Mouse (Mus musculus) cortical plate, adult 2 months (tissue): ENCODE measurements at regions not wholly inside any gene's neighbourhood (a gene's known extent, or its start where the extent isn't known, plus 50 kb on each side); places are given as distances from the start of the nearest gene placed in this dataset.

ENCODE experiments used
- H3K27ac ChIP-seq: fragments of 200-500 bp; 2 replicates; pipeline ENCODE4 v1.5.1; 2012; ENCODE audit warnings: low read length, control low read depth, inconsistent platforms; ENCODE audit not compliant: insufficient read depth
- H3K4me1 ChIP-seq: fragments of 200-500 bp; 2 replicates; pipeline ENCODE4 v1.6.1; 2011; ENCODE audit warnings: low read length; ENCODE audit not compliant: control insufficient read depth, insufficient read depth
- H3K4me3 ChIP-seq: fragments of 200-500 bp; 2 replicates; pipeline ENCODE4 v1.5.1; 2011; ENCODE audit warnings: mild to moderate bottlenecking, low read length, control low read depth; ENCODE audit not compliant: insufficient read depth
- CTCF ChIP-seq: fragments of 200-500 bp; IDR thresholded peaks from 2 replicates; pipeline ENCODE4 v1.5.1; 2011; ENCODE audit warnings: mild to moderate bottlenecking, control low read depth, low read length; ENCODE audit not compliant: insufficient read depth; ENCODE audit errors: extremely low read depth
- POLR2A ChIP-seq: fragments of 200-500 bp; IDR thresholded peaks from 2 replicates; pipeline ENCODE4 v1.6.1; 2011; ENCODE audit warnings: mild to moderate bottlenecking, low read length, control low read depth; ENCODE audit not compliant: insufficient read depth; ENCODE audit errors: extremely low read depth

GRCm38 (mm10) chr12:12612520-12612919 is 329.2 kb downstream of the Mycn start:
- H3K27ac ChIP-seq: no peak overlapping the region
- no peak overlapping the region for H3K4me3 ChIP-seq
- H3K4me1 ChIP-seq: no peaks in the 10 kb centered on the region
- TF ChIP-seq CTCF: no peak
- no peak for TF ChIP-seq POLR2A

- no peak overlapping the region for H3K27ac ChIP-seq
- no peaks in the 10 kb centered on the region for H3K4me1 ChIP-seq
- no peak overlapping the region for H3K4me3 ChIP-seq
- no peak for TF ChIP-seq POLR2A
- TF ChIP-seq CTCF: no peak
These were observed 330.9 kb downstream of the Mycn start for GRCm38 (mm10) chr12:12610861-12611260.

DNA sequence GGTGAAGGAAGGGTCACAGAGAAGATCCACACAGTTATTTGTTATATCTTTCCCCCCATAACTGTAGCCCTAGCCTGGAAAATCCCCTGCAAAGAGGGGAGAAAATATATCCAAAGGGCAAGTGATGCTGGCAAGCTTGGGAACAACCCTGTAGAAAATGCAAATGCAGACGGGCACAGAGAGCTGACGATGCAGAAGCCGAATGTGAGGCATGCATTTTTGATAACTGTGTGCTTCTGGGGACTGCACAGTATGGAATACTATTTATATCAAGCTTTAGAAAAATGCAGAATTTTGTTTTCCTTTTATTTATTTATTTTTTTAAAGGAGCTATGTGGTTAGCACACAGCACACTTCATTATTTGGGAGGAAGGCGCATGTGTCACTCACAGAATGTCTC is 333.7 kb downstream of the Mycn start:
- H3K27ac ChIP-seq: no peak overlapping the region
- H3K4me3 ChIP-seq: no peak overlapping the region
- TF ChIP-seq POLR2A (no peak), CTCF (no peak)
- no peaks in the 10 kb centered on the region for H3K4me1 ChIP-seq

- TF ChIP-seq POLR2A: no peak
- TF ChIP-seq CTCF: no peak
- H3K27ac ChIP-seq: no peak overlapping the region
- no peak overlapping the region for H3K4me3 ChIP-seq
- no peaks in the 10 kb centered on the region for H3K4me1 ChIP-seq
These were observed 334.8 kb downstream of the Mycn start for GRCm38 (mm10) chr12:12606911-12607310.

GRCm38 (mm10) chr12:12605495-12605894 is 336.2 kb downstream of the Mycn start:
- no peak overlapping the region for H3K27ac ChIP-seq
- TF ChIP-seq CTCF (no peak), POLR2A (no peak)
- no peaks in the 10 kb centered on the region for H3K4me1 ChIP-seq
- H3K4me3 ChIP-seq: no peak overlapping the region

DNA sequence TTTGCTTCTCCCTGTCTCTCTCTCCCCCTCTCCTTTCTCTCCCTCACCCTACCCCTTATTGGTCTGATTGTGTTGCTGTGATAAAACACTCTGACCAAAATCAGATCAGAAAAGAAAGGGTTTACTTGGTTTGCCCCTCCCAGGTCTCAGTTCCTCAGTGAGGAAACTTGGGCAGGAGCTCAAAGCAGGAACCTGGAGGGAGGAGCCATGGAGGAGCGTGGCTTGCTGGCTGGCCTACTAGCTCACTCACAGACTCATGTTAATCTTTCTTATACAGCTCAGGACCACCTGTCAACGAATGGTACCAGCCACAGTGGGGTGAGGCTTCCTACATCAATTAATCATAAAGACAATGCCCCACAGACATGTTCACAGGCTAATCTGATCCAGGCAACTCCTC is 339.4 kb downstream of the Fam49a start:
- H3K4me1 ChIP-seq: no peaks in the 10 kb centered on the region
- H3K4me3 ChIP-seq: no peak overlapping the region
- H3K27ac ChIP-seq: no peak overlapping the region
- TF ChIP-seq CTCF (no peak), POLR2A (no peak)

DNA sequence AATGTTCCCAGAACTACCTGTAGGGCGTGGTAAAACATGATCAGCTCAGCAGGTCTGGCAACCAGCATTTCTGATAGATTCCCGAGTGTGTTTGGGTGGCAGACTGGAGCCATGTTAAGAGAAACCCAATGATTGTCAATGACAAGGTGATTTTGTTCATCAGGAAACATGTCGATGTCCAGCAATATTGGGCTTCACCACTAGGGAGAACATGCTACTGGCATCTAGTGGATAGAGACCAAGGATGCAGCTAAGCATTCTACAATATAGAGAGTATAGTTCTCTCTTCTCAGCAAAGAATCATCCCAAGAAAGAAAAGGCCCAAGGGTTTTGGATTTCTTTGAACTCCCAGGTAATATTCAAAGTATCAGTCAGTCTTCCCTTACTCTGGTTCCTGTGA is 333.5 kb downstream of the Fam49a start:
- H3K27ac ChIP-seq: no peak overlapping the region
- 0 out of 2 replicates have a peak, but pooled peaks cover 1% of the 10 kb centered on the region for H3K4me1 ChIP-seq
- no peak overlapping the region for H3K4me3 ChIP-seq
- peak; percentile 16; the same call in 1 of the 2 replicates for TF ChIP-seq CTCF
- no peak for TF ChIP-seq POLR2A

DNA sequence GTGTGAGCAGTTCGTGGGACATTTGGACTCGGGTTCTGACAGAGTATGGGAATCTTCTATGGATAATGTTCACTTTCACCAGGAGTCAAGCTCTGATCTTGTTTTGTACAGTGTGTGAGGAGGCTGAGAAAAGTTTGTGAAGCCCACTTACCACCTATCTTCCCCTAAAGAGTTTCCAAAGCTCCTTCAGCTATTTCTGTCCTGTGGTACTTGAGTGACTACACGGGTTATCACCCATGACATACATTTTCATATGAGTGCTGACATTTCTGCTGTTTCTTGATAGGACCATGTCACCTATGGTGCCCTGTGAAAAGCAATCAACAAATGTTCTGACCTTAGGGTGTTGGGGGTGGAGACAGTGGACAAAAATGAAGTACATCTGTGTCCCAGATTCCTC is 332.6 kb downstream of the Fam49a start:
- no peak overlapping the region for H3K4me3 ChIP-seq
- H3K4me1 ChIP-seq: 0 out of 2 replicates have a peak, but pooled peaks cover 1% of the 10 kb centered on the region

GRCm38 (mm10) chr12:12593343-12593742 is 331.4 kb downstream of the Fam49a start:
- TF ChIP-seq CTCF: no peak
- no peak for TF ChIP-seq POLR2A
- Histone ChIP-seq H3K4me1 (0 out of 2 replicates have a peak, but pooled peaks cover 1% of the 10 kb centered on the region), H3K27ac (no peak overlapping the region), H3K4me3 (no peak overlapping the region)

More for the DNA sequence above, 332.6 kb downstream of the Fam49a start:
- no peak overlapping the region for H3K27ac ChIP-seq
- TF ChIP-seq CTCF (no peak), POLR2A (no peak)

GRCm38 (mm10) chr12:12590753-12591291 is 328.9 kb downstream of the Fam49a start:
- TF ChIP-seq CTCF: no peak
- Histone ChIP-seq H3K4me3 (no peak overlapping the region), H3K4me1 (0 out of 2 replicates have a peak, but pooled peaks cover 1% of the 10 kb centered on the region), H3K27ac (no peak overlapping the region)
